Mouse (Mus musculus): ENCODE data around the gene Lcmt1. TPM values are rescaled to one million over a fixed set of nuclear protein-coding genes. Genes with fewer than 3 reads are reported as not detected.

Lcmt1 gene
- polyA plus RNA-seq, 1 experiment from 2014 or later = 89.4 TPM

DNA sequence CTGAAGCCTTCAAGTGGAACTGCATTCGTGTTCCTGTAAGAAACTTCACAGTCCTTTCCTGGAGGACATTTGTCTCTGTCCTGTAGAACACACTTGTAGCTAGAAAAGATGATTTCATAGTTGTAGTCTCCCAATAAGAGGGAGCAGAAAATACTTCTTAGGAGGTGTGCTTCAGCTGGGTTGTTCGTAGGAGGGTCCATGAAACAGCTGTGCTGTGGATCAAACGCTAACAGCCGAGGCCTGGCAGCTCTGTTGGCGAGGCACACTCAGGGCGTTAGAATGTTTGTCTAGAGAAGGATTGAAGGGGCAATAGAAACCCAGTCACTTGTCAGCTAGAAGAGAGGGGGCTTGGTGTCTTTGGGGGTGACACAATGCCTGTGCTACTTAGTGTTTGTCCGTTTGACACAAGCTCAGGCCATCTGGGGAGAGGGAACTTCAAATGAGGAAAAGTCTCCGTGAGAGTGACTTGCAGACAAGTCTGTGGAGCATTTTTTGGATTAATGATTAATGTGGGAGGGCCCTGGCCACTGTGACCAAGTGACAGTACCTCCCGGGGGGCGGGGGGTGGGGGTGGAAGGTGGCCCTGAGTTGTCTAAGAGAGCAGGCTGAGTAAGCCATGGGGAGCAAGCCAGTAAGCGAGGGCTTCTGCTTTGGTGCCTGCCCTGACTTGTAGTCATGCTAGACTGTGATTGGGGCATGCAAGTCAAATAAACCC is 16.3 kb downstream of the Lcmt1 start:
- no peaks in the 10 kb centered on the region for H3K9me3 ChIP-seq
- no peak overlapping the region for H3K4me3 ChIP-seq
- H3K9ac ChIP-seq = no peak overlapping the region
- no peak overlapping the region for H3K4me2 ChIP-seq
- no peak for ATAC-seq (ENCODE audit: low FRiP score)
- H3K27me3 ChIP-seq = no peaks in the 10 kb centered on the region
- H3K27ac ChIP-seq = no peak overlapping the region
- no peaks in the 10 kb centered on the region for H3K4me1 ChIP-seq (replicated peaks)
- peaks cover 53% of the 10 kb centered on the region for H3K36me3 ChIP-seq
- WGBS = 64% methylated on average over 11 of the region's 11 CpGs

DNA sequence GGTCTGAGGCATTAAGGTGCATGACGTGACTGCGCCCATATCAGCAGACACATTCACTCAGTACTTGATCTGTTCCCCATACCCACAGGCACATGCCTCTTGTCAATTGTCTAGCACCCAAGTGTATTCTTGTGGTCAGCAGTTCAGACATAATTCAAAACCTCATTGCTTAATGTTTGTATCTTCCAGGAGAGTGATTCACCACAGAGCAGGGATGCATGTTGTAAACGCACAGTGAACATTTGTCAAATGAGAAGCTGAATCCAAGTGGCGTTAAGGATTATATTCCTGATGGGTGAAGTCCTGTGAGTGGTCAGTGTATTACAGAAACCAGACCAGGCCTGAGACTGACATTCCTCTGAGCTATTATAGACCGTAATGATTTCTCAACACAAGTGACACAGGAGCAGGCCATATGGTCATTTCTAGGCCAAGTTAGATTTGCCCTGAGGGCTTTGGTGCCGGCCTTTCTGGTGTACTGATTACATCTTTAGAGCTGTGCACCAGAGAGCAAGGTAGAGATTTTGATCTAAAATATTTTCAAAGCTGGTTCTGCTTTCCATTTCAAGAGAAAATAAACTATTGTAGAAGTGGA is 20.2 kb downstream of the Lcmt1 start:
- no peaks in the 10 kb centered on the region for H3K27me3 ChIP-seq
- no peak overlapping the region for H3K4me2 ChIP-seq
- H3K9me3 ChIP-seq = no peaks in the 10 kb centered on the region
- no peak overlapping the region for H3K4me3 ChIP-seq
- H3K36me3 ChIP-seq = peaks cover 71% of the 10 kb centered on the region
- H3K27ac ChIP-seq = no peak overlapping the region
- WGBS = 91% methylated on average over 6 of the region's 6 CpGs
- no peak for ATAC-seq (ENCODE audit: low FRiP score)
- H3K4me1 ChIP-seq (replicated peaks) = no peaks in the 10 kb centered on the region
- H3K9ac ChIP-seq = no peak overlapping the region

GRCm38 (mm10) chr7:123394271-123394670 is 24.7 kb downstream of the Lcmt1 start:
- H3K4me2 ChIP-seq = no peak overlapping the region
- H3K4me3 ChIP-seq = no peak overlapping the region
- peaks cover 35% of the 10 kb centered on the region for H3K36me3 ChIP-seq
- no peak overlapping the region for H3K9ac ChIP-seq
- no peak for ATAC-seq (ENCODE audit: low FRiP score)
- H3K27ac ChIP-seq = no peak overlapping the region
- 96% methylated on average over 6 of the region's 6 CpGs for WGBS
- H3K4me1 ChIP-seq (replicated peaks) = no peaks in the 10 kb centered on the region
- H3K9me3 ChIP-seq = no peaks in the 10 kb centered on the region
- no peaks in the 10 kb centered on the region for H3K27me3 ChIP-seq

GRCm38 (mm10) chr7:123396900-123397299 is 27.3 kb downstream of the Lcmt1 start:
- Histone ChIP-seq H3K27ac (no peak overlapping the region), H3K36me3 (peaks cover 37% of the 10 kb centered on the region), H3K4me1 (replicated peaks) (no peaks in the 10 kb centered on the region), H3K4me3 (no peak overlapping the region), H3K4me2 (no peak overlapping the region), H3K27me3 (no peaks in the 10 kb centered on the region), H3K9me3 (no peaks in the 10 kb centered on the region), H3K9ac (no peak overlapping the region)
- WGBS = 92% methylated on average over 5 of the region's 5 CpGs
- ATAC-seq (ENCODE audit: low FRiP score) = no peak

- no peak overlapping the region for H3K4me2 ChIP-seq
- no peaks in the 10 kb centered on the region for H3K9me3 ChIP-seq
- no peak overlapping the region for H3K9ac ChIP-seq
- H3K27me3 ChIP-seq = no peaks in the 10 kb centered on the region
- no peak overlapping the region for H3K27ac ChIP-seq
- 88% methylated on average over 8 of the region's 8 CpGs for WGBS
- peaks cover 37% of the 10 kb centered on the region for H3K36me3 ChIP-seq
- no peak for ATAC-seq (ENCODE audit: low FRiP score)
- H3K4me3 ChIP-seq = no peak overlapping the region
- no peaks in the 10 kb centered on the region for H3K4me1 ChIP-seq (replicated peaks)
Observed at GRCm38 (mm10) chr7:123397369-123397768, 27.8 kb downstream of the Lcmt1 start.

DNA sequence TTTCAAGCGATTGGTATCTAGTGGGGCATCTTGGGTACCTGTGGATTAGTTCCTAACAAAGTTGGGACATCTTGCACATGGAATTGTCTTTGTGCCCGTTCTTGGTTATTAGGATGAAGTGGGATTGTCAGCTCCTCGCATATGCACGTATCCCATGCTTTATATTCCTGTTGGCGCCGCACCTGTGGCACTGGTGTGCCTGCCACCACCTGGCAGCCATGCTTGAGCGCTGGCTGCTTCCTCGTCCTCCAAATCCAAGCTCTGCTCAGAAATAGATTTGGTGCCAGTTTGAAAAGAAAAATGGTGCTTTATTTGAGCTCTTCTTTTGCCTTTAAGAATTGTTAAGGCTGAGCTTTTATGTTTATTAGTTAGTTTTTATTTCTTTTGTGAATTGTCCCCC is 28.3 kb downstream of the Lcmt1 start:
- no peak overlapping the region for H3K27ac ChIP-seq
- 93% methylated on average over 8 of the region's 8 CpGs for WGBS
- no peak overlapping the region for H3K4me3 ChIP-seq
- H3K4me2 ChIP-seq = no peak overlapping the region
- ATAC-seq (ENCODE audit: low FRiP score) = no peak
- no peaks in the 10 kb centered on the region for H3K27me3 ChIP-seq
- no peaks in the 10 kb centered on the region for H3K4me1 ChIP-seq (replicated peaks)
- H3K9me3 ChIP-seq = no peaks in the 10 kb centered on the region
- H3K9ac ChIP-seq = no peak overlapping the region
- H3K36me3 ChIP-seq = peaks cover 37% of the 10 kb centered on the region

DNA sequence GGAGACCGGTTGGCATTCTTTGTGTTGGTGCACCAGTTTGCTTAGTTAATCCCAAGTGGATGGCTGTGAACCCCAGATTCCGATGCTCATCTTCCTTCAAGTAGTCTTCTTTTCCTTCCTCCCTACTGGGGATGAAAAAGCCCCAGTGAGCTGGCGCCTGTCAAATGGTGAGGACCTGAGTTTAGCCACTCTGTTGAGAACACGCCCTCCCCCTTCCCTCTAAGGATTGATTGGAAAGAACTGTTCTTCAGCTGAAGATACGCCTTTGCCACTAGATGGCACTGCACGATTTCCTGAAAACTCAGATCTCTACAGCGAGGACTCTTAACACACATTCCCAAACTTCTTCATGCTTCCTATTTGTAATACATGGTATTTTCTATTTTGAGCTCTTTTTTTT is 29.2 kb downstream of the Lcmt1 start:
- Histone ChIP-seq H3K4me1 (replicated peaks) (no peaks in the 10 kb centered on the region), H3K27me3 (no peaks in the 10 kb centered on the region), H3K4me3 (no peak overlapping the region), H3K27ac (no peak overlapping the region), H3K9me3 (no peaks in the 10 kb centered on the region), H3K9ac (no peak overlapping the region), H3K4me2 (no peak overlapping the region), H3K36me3 (peaks cover 34% of the 10 kb centered on the region)
- WGBS = 30% methylated on average over 7 of the region's 7 CpGs
- ATAC-seq (ENCODE audit: low FRiP score) = 0 out of 2 replicates have a peak, but pooled peaks have one; percentile 7

- Histone ChIP-seq H3K4me1 (replicated peaks) (no peaks in the 10 kb centered on the region), H3K4me3 (no peak overlapping the region), H3K9ac (no peak overlapping the region), H3K27me3 (no peaks in the 10 kb centered on the region), H3K9me3 (no peaks in the 10 kb centered on the region), H3K27ac (no peak overlapping the region), H3K4me2 (no peak overlapping the region), H3K36me3 (peaks cover 38% of the 10 kb centered on the region)
- no peak for ATAC-seq (ENCODE audit: low FRiP score)
- WGBS = 87% methylated on average over 4 of the region's 4 CpGs
Observed at GRCm38 (mm10) chr7:123399286-123399685, 29.7 kb downstream of the Lcmt1 start.

GRCm38 (mm10) chr7:123401121-123401520 is 31.5 kb downstream of the Lcmt1 start:
- H3K4me3 ChIP-seq = no peak overlapping the region
- no peak overlapping the region for H3K4me2 ChIP-seq
- H3K27me3 ChIP-seq = no peaks in the 10 kb centered on the region
- no peak overlapping the region for H3K27ac ChIP-seq
- H3K4me1 ChIP-seq (replicated peaks) = no peaks in the 10 kb centered on the region
- no peak overlapping the region; the same call in 1 of the 2 replicates for H3K9ac ChIP-seq
- WGBS = 87% methylated on average over 3 of the region's 3 CpGs
- H3K9me3 ChIP-seq = no peaks in the 10 kb centered on the region
- ATAC-seq (ENCODE audit: low FRiP score) = no peak
- peaks cover 50% of the 10 kb centered on the region for H3K36me3 ChIP-seq

DNA sequence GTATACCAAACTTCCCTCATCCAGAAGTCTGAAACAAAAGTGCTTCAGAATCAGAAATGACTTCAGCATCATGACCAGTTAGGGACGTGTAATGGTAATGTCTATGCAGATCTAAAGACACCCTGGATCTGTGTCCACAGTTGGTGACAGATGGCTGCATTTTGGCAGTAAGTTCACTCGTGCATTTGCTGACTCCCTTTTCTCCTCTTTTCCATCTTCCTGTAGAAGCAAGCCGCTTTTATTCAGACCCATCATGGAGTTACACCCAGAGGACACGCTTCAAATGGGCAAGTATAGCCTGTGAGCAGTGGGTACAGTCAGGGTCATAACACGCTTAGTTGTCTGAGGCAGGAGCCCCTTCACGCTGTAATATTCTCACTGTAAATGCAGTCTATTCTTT is 34.6 kb downstream of the Lcmt1 start:
- Histone ChIP-seq H3K9ac (no peak overlapping the region), H3K9me3 (no peaks in the 10 kb centered on the region), H3K27ac (no peak overlapping the region), H3K4me3 (no peak overlapping the region), H3K36me3 (peaks cover 58% of the 10 kb centered on the region), H3K4me1 (replicated peaks) (no peaks in the 10 kb centered on the region), H3K4me2 (no peak overlapping the region), H3K27me3 (no peaks in the 10 kb centered on the region)
- 91% methylated on average over 6 of the region's 6 CpGs for WGBS
- no peak for ATAC-seq (ENCODE audit: low FRiP score)

GRCm38 (mm10) chr7:123405619-123406018 is 36.0 kb downstream of the Lcmt1 start:
- no peak for ATAC-seq (ENCODE audit: low FRiP score)
- H3K36me3 ChIP-seq = peaks cover 60% of the 10 kb centered on the region
- no peaks in the 10 kb centered on the region for H3K27me3 ChIP-seq
- no peaks in the 10 kb centered on the region for H3K4me1 ChIP-seq (replicated peaks)
- H3K27ac ChIP-seq = no peak overlapping the region
- 92% methylated on average over 3 of the region's 3 CpGs for WGBS
- H3K9ac ChIP-seq = no peak overlapping the region
- no peak overlapping the region for H3K4me2 ChIP-seq
- H3K4me3 ChIP-seq = no peak overlapping the region
- no peaks in the 10 kb centered on the region for H3K9me3 ChIP-seq

- WGBS = 85% methylated on average over 4 of the region's 4 CpGs
- Histone ChIP-seq H3K36me3 (peaks cover 60% of the 10 kb centered on the region), H3K4me3 (no peak overlapping the region), H3K27me3 (no peaks in the 10 kb centered on the region), H3K9ac (no peak overlapping the region), H3K27ac (no peak overlapping the region), H3K4me2 (no peak overlapping the region), H3K9me3 (no peaks in the 10 kb centered on the region), H3K4me1 (replicated peaks) (no peaks in the 10 kb centered on the region)
- no peak for ATAC-seq (ENCODE audit: low FRiP score)
Observed at GRCm38 (mm10) chr7:123406988-123407387, 37.4 kb downstream of the Lcmt1 start.

- H3K27me3 ChIP-seq = no peaks in the 10 kb centered on the region
- no peak overlapping the region for H3K4me2 ChIP-seq
- no peak overlapping the region for H3K4me3 ChIP-seq
- no peak overlapping the region for H3K27ac ChIP-seq
- ATAC-seq (ENCODE audit: low FRiP score) = no peak
- H3K4me1 ChIP-seq (replicated peaks) = no peaks in the 10 kb centered on the region
- H3K9me3 ChIP-seq = no peaks in the 10 kb centered on the region
- peaks cover 58% of the 10 kb centered on the region for H3K36me3 ChIP-seq
- WGBS = 94% methylated on average over 7 of the region's 7 CpGs
- H3K9ac ChIP-seq = no peak overlapping the region
Observed at GRCm38 (mm10) chr7:123410502-123410901, 40.9 kb downstream of the Lcmt1 start.
